Mouse (Mus musculus) cortical plate, adult 2 months (tissue): Measurements from ENCODE around the gene Gm21905.

Source experiments
- CTCF ChIP-seq: fragments of 200-500 bp; IDR thresholded peaks from 2 replicates; pipeline ENCODE4 v1.5.1; 2011; ENCODE audit warnings: mild to moderate bottlenecking, control low read depth, low read length; ENCODE audit not compliant: insufficient read depth; ENCODE audit errors: extremely low read depth
- POLR2A ChIP-seq: fragments of 200-500 bp; IDR thresholded peaks from 2 replicates; pipeline ENCODE4 v1.6.1; 2011; ENCODE audit warnings: mild to moderate bottlenecking, low read length, control low read depth; ENCODE audit not compliant: insufficient read depth; ENCODE audit errors: extremely low read depth

DNA sequence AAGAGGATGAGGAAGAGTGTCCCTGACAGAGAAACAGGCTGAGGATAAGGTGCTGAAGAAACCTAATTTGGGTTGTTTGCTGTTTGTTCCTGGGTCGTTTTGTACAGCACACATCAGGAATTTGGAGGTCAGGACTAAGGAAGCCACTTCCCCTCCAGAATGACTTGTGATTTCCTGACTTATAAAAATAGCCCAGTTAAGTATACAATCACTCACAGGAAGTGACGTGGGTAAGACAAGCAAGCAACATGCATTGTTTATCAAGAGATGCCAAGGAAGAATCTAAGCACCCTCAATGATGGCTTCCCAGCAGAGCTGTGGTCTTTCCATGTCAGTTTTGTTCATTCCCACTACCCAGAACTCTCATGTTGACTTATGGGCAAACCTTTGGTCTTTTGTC is 3.0 kb downstream of the Gm21905 start:
- TF ChIP-seq CTCF (no peak), POLR2A (no peak)
